Mouse (Mus musculus): ENCODE data around the gene Nr3c2. TPM values are rescaled to one million over a fixed set of nuclear protein-coding genes. Genes with fewer than 3 reads are reported as not detected.

The Nr3c2 gene
- polyA plus RNA-seq, 1 experiment from 2014 or later, result 3.6 TPM

- Histone ChIP-seq H3K9ac (ENCODE audit: low read length) (no peak overlapping the region), H3K36me3 (ENCODE audit: control insufficient read depth, insufficient read depth, low read length) (no peaks in the 10 kb centered on the region), H3K27ac (ENCODE audit: low read length) (no peak overlapping the region), H3K4me2 (ENCODE audit: low read depth, low read length) (no peak overlapping the region), H3K4me3 (ENCODE audit: low read length) (no peak overlapping the region), H3K27me3 (ENCODE audit: control insufficient read depth, insufficient read depth, low read depth, low read length) (no peaks in the 10 kb centered on the region), H3K4me1 (replicated peaks; ENCODE audit: control insufficient read depth, insufficient read depth, low read length) (peaks cover 4% of the 10 kb centered on the region), H3K9me3 (ENCODE audit: control insufficient read depth, low read length) (no peaks in the 10 kb centered on the region)
- 15% methylated on average over 1 of the region's 1 CpGs for WGBS
- ATAC-seq (ENCODE audit: low read depth), result no peak
These were observed 222.3 kb downstream of the Nr3c2 start for GRCm38 (mm10) chr8:77121571-77121890.

DNA sequence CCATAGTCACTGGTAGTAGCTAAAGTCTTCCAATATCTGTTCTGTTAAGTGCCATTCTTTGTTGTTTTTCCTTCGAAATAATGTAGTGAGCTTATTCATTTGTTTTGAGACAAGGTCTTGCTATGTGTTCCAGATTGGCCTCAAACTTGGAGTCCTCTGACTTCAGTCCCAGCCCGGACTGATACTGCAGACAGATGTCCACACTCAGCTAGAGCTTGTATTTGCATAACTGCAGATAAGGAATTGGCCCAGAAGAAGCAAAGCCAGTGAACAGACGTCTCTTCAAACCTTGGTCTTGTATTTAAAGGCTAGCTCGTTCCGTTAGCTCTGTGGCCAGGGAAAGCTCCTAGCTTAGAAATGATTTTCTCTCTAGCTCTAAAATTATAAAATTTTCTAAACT is 223.1 kb downstream of the Nr3c2 start:
- Histone ChIP-seq H3K4me2 (ENCODE audit: low read depth, low read length) (no peak overlapping the region), H3K36me3 (ENCODE audit: control insufficient read depth, insufficient read depth, low read length) (no peaks in the 10 kb centered on the region), H3K4me3 (ENCODE audit: low read length) (no peak overlapping the region), H3K9me3 (ENCODE audit: control insufficient read depth, low read length) (no peaks in the 10 kb centered on the region), H3K27me3 (ENCODE audit: control insufficient read depth, insufficient read depth, low read depth, low read length) (no peaks in the 10 kb centered on the region), H3K4me1 (replicated peaks; ENCODE audit: control insufficient read depth, insufficient read depth, low read length) (peaks cover 4% of the 10 kb centered on the region), H3K9ac (ENCODE audit: low read length) (no peak overlapping the region), H3K27ac (ENCODE audit: low read length) (no peak overlapping the region)
- WGBS, result 21% methylated on average over 5 of the region's 5 CpGs
- ATAC-seq (ENCODE audit: low read depth), result peak; percentile 61

DNA sequence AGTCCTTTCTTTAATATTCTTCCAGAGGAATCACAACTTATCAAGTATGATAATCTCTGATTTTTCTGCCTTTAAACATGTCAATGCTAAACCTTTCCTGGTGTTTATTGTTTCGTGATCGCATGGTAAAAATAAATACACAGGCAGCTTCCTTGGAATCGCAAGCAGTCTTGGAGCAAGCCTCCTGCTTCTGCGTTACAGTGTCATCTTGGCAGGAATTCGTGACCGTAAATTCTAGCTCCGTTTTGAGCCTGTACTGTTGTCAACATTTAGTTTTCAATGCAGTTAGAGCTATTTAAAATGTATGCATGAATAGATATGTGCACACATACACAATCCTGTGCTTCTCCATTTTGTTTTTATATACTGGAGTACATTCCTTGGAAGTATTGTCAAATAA is 226.5 kb downstream of the Nr3c2 start:
- H3K4me2 ChIP-seq (ENCODE audit: low read depth, low read length), result no peak overlapping the region
- no peak overlapping the region for H3K9ac ChIP-seq (ENCODE audit: low read length)
- no peaks in the 10 kb centered on the region for H3K36me3 ChIP-seq (ENCODE audit: control insufficient read depth, insufficient read depth, low read length)
- no peaks in the 10 kb centered on the region for H3K9me3 ChIP-seq (ENCODE audit: control insufficient read depth, low read length)
- H3K27me3 ChIP-seq (ENCODE audit: control insufficient read depth, insufficient read depth, low read depth, low read length), result no peaks in the 10 kb centered on the region
- H3K4me1 ChIP-seq (replicated peaks; ENCODE audit: control insufficient read depth, insufficient read depth, low read length), result peaks cover 2% of the 10 kb centered on the region
- WGBS, result 75% methylated on average over 7 of the region's 7 CpGs
- no peak overlapping the region for H3K4me3 ChIP-seq (ENCODE audit: low read length)
- no peak for ATAC-seq (ENCODE audit: low read depth)
- no peak overlapping the region for H3K27ac ChIP-seq (ENCODE audit: low read length)

- WGBS, result 82% methylated on average over 4 of the region's 4 CpGs
- H3K36me3 ChIP-seq (ENCODE audit: control insufficient read depth, insufficient read depth, low read length), result no peaks in the 10 kb centered on the region
- no peak overlapping the region for H3K4me2 ChIP-seq (ENCODE audit: low read depth, low read length)
- no peaks in the 10 kb centered on the region for H3K9me3 ChIP-seq (ENCODE audit: control insufficient read depth, low read length)
- no peaks in the 10 kb centered on the region for H3K27me3 ChIP-seq (ENCODE audit: control insufficient read depth, insufficient read depth, low read depth, low read length)
- ATAC-seq (ENCODE audit: low read depth), result no peak
- H3K4me1 ChIP-seq (replicated peaks; ENCODE audit: control insufficient read depth, insufficient read depth, low read length), result peaks cover 4% of the 10 kb centered on the region; the same call in 1 of the 2 replicates
- H3K9ac ChIP-seq (ENCODE audit: low read length), result no peak overlapping the region
- H3K4me3 ChIP-seq (ENCODE audit: low read length), result no peak overlapping the region
- no peak overlapping the region for H3K27ac ChIP-seq (ENCODE audit: low read length)
These were observed 228.8 kb downstream of the Nr3c2 start for GRCm38 (mm10) chr8:77128006-77128405.

DNA sequence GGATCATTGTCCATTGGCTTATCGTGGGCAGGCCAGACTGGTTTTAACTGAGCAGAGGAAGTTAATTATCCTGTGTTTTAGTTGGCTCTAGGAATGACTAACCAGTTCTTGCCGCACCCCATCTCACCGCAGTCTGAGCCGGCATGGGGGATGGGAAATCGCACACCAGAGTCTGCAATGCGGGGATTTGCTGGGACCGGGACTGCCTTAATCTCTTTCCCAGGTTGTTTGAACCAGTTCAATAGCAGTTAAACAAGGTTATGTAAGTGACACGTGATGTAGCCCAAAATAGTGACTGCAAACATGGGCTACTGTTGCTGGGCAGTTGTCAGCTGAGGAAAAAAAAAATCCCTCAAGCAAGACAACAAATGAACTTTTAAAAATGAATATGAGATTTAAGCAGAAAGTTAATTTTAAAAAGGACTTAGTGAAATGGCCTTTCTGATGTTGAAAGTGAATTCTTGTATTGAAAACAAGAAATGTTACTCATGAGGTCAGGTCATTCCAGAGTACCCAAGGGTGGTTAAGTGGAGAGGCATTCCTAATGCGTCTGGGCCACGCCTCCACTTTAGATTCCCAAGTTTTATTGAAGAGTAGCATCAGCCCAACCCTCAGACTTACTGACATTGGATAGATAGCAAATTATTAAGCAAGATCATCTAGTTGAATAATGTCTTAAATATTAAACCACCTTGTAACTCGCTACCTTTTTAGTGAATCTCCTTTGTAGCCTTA is 233.8 kb downstream of the Nr3c2 start:
- Histone ChIP-seq H3K27ac (ENCODE audit: low read length) (peak overlapping the region; percentile 36; the same call in 1 of the 2 replicates), H3K4me3 (ENCODE audit: low read length) (no peak overlapping the region)
- 35% methylated on average over 11 of the region's 11 CpGs for WGBS

GRCm38 (mm10) chr8:77133797-77134385 is 234.6 kb downstream of the Nr3c2 start:
- Histone ChIP-seq H3K4me2 (ENCODE audit: low read depth, low read length) (no peak overlapping the region), H3K9me3 (ENCODE audit: control insufficient read depth, low read length) (peaks cover 4% of the 10 kb centered on the region; the same call in 1 of the 2 replicates), H3K9ac (ENCODE audit: low read length) (no peak overlapping the region), H3K36me3 (ENCODE audit: control insufficient read depth, insufficient read depth, low read length) (no peaks in the 10 kb centered on the region), H3K4me1 (replicated peaks; ENCODE audit: control insufficient read depth, insufficient read depth, low read length) (peaks cover 5% of the 10 kb centered on the region; the same call in 1 of the 2 replicates), H3K4me3 (ENCODE audit: low read length) (no peak overlapping the region), H3K27ac (ENCODE audit: low read length) (no peak overlapping the region), H3K27me3 (ENCODE audit: control insufficient read depth, insufficient read depth, low read depth, low read length) (no peaks in the 10 kb centered on the region)
- ATAC-seq (ENCODE audit: low read depth), result no peak
- 38% methylated on average over 7 of the region's 7 CpGs for WGBS

More for the DNA sequence above, 233.8 kb downstream of the Nr3c2 start:
- Histone ChIP-seq H3K36me3 (ENCODE audit: control insufficient read depth, insufficient read depth, low read length) (no peaks in the 10 kb centered on the region), H3K4me1 (replicated peaks; ENCODE audit: control insufficient read depth, insufficient read depth, low read length) (peaks cover 5% of the 10 kb centered on the region; the same call in 1 of the 2 replicates), H3K27me3 (ENCODE audit: control insufficient read depth, insufficient read depth, low read depth, low read length) (no peaks in the 10 kb centered on the region), H3K9me3 (ENCODE audit: control insufficient read depth, low read length) (peaks cover 4% of the 10 kb centered on the region; the same call in 1 of the 2 replicates), H3K4me2 (ENCODE audit: low read depth, low read length) (peak overlapping the region; percentile 20; the same call in 1 of the 2 replicates), H3K9ac (ENCODE audit: low read length) (no peak overlapping the region)
- ATAC-seq (ENCODE audit: low read depth), result peak; percentile 59

DNA sequence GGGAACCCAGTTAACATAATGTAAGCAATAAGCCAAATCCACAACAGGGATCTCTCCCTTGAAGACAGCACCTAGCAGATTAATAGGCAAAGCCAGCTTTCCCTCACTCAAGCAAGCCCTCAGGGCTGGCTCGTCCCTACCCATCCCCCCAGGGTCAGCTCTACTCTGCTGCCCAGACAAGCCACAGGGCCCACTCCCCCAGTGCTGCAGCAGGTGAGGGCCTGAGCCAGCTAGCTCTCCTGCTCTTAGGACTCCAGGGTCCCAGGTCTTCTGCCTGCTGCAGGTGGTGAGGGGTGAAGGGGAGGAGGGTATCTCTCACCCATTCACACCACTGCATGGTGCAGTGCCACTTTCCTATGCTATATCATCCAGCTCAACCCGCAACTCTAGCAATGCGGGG is 246.0 kb downstream of the Nr3c2 start:
- no peak for ATAC-seq (ENCODE audit: low read depth)
- Histone ChIP-seq H3K9me3 (ENCODE audit: control insufficient read depth, low read length) (no peaks in the 10 kb centered on the region; the same call in 1 of the 2 replicates), H3K4me1 (replicated peaks; ENCODE audit: control insufficient read depth, insufficient read depth, low read length) (no peaks in the 10 kb centered on the region), H3K9ac (ENCODE audit: low read length) (no peak overlapping the region), H3K27ac (ENCODE audit: low read length) (no peak overlapping the region), H3K27me3 (ENCODE audit: control insufficient read depth, insufficient read depth, low read depth, low read length) (no peaks in the 10 kb centered on the region), H3K4me3 (ENCODE audit: low read length) (no peak overlapping the region), H3K4me2 (ENCODE audit: low read depth, low read length) (no peak overlapping the region), H3K36me3 (ENCODE audit: control insufficient read depth, insufficient read depth, low read length) (0 out of 2 replicates have a peak, but pooled peaks cover 2% of the 10 kb centered on the region)
- 81% methylated on average over 3 of the region's 3 CpGs for WGBS

- no peak overlapping the region for H3K9ac ChIP-seq (ENCODE audit: low read length)
- no peaks in the 10 kb centered on the region for H3K4me1 ChIP-seq (replicated peaks; ENCODE audit: control insufficient read depth, insufficient read depth, low read length)
- WGBS, result 33% methylated on average over 3 of the region's 3 CpGs
- H3K9me3 ChIP-seq (ENCODE audit: control insufficient read depth, low read length), result no peaks in the 10 kb centered on the region
- no peaks in the 10 kb centered on the region for H3K36me3 ChIP-seq (ENCODE audit: control insufficient read depth, insufficient read depth, low read length)
- no peak overlapping the region for H3K4me2 ChIP-seq (ENCODE audit: low read depth, low read length)
- no peak overlapping the region for H3K27ac ChIP-seq (ENCODE audit: low read length)
- H3K27me3 ChIP-seq (ENCODE audit: control insufficient read depth, insufficient read depth, low read depth, low read length), result no peaks in the 10 kb centered on the region
- ATAC-seq (ENCODE audit: low read depth), result no peak
- no peak overlapping the region for H3K4me3 ChIP-seq (ENCODE audit: low read length)
These were observed 255.3 kb downstream of the Nr3c2 start for GRCm38 (mm10) chr8:77154496-77154895.

- H3K36me3 ChIP-seq (ENCODE audit: control insufficient read depth, insufficient read depth, low read length), result no peaks in the 10 kb centered on the region
- no peak overlapping the region for H3K4me3 ChIP-seq (ENCODE audit: low read length)
- H3K27ac ChIP-seq (ENCODE audit: low read length), result no peak overlapping the region
- H3K4me2 ChIP-seq (ENCODE audit: low read depth, low read length), result no peak overlapping the region
- ATAC-seq (ENCODE audit: low read depth), result 0 out of 2 replicates have a peak, but pooled peaks have one; percentile 23
- no peak overlapping the region for H3K9ac ChIP-seq (ENCODE audit: low read length)
- 69% methylated on average over 6 of the region's 6 CpGs for WGBS
- H3K9me3 ChIP-seq (ENCODE audit: control insufficient read depth, low read length), result no peaks in the 10 kb centered on the region
- no peaks in the 10 kb centered on the region for H3K27me3 ChIP-seq (ENCODE audit: control insufficient read depth, insufficient read depth, low read depth, low read length)
- peaks cover 5% of the 10 kb centered on the region; the same call in 1 of the 2 replicates for H3K4me1 ChIP-seq (replicated peaks; ENCODE audit: control insufficient read depth, insufficient read depth, low read length)
These were observed 270.1 kb downstream of the Nr3c2 start for GRCm38 (mm10) chr8:77169320-77169719.
